Mouse (Mus musculus) CH12.LX (cell line): ENCODE results near the gene Cntn1. TPM values are rescaled to one million over a fixed set of nuclear protein-coding genes. Genes with fewer than 3 reads are reported as not detected.

Source experiments
- DNase-seq: peaks from one replicate; pipeline ENCODE4 v3.0.0-alpha.2; 2013; ENCODE audit errors: extremely low read depth
- H3K27ac ChIP-seq: 2 replicates; pipeline ENCODE4 v1.5.1; 2012; ENCODE audit warnings: low read depth, mild to moderate bottlenecking, control low read depth, moderate library complexity; ENCODE audit not compliant: insufficient read depth
- H3K27me3 ChIP-seq: replicated peaks from 2 replicates; pipeline ENCODE3; 2012; ENCODE audit warnings: inconsistent platforms
- H3K36me3 ChIP-seq, 2 experiments: replicated peaks in 1 of 2; 2 replicates each; pipeline versions ENCODE3 to v1.6.1; 2012; ENCODE audit warnings: inconsistent platforms in 1 of 2, low read length in 1 of 2, mild to moderate bottlenecking in 1 of 2, mixed read lengths in 1 of 2, moderate library complexity in 1 of 2; ENCODE audit not compliant: control insufficient read depth in 1 of 2, insufficient read depth in 1 of 2
- H3K4me1 ChIP-seq, 2 experiments: 2 replicates each; pipeline ENCODE4 v1.6.1; 2012; ENCODE audit warnings: inconsistent platforms in 1 of 2, moderate library complexity in 1 of 2; ENCODE audit not compliant: insufficient read depth in 2 of 2, control insufficient read depth in 1 of 2
- H3K4me2 ChIP-seq: 2 replicates; pipeline ENCODE4 v1.6.1; 2012; ENCODE audit warnings: low read depth, mild to moderate bottlenecking, control low read depth; ENCODE audit not compliant: poor library complexity, insufficient read depth, severe bottlenecking
- H3K4me3 ChIP-seq, 3 experiments: fragments of 150-350 bp in 1 of 3; sonication (generic) in 1 of 3; replicated peaks in 1 of 3; 2 replicates each; pipeline versions ENCODE3 to v1.5.1; 2011 to 2012; ENCODE audit warnings: low read depth in 2 of 3, low read length in 2 of 3, mild to moderate bottlenecking in 2 of 3, moderate library complexity in 2 of 3, control low read depth in 1 of 3, improper control_type of control experiment in 1 of 3, inconsistent platforms in 1 of 3, mixed read lengths in 1 of 3; ENCODE audit not compliant: poor library complexity in 1 of 3
- H3K79me2 ChIP-seq: replicated peaks from 2 replicates; pipeline ENCODE4 v1.6.1; 2012; ENCODE audit warnings: mild to moderate bottlenecking, moderate library complexity; ENCODE audit not compliant: control insufficient read depth, poor library complexity, insufficient read depth, severe bottlenecking; ENCODE audit errors: extremely low read depth
- H3K9ac ChIP-seq: 2 replicates; pipeline ENCODE4 v1.6.1; 2012; ENCODE audit warnings: low read depth, mild to moderate bottlenecking, control low read depth, moderate library complexity; ENCODE audit not compliant: insufficient read depth
- H3K9me3 ChIP-seq: replicated peaks from 2 replicates; pipeline ENCODE3; 2012; ENCODE audit warnings: low read length, inconsistent platforms, mixed read lengths
- CHD2 ChIP-seq: IDR thresholded peaks from 2 replicates; pipeline ENCODE4 v1.6.1; 2011; ENCODE audit warnings: low read length, improper control_type of control experiment
- E2F4 ChIP-seq: IDR thresholded peaks from 2 replicates; pipeline ENCODE4 v1.6.1; 2011; ENCODE audit warnings: low read depth, low read length, improper control_type of control experiment; ENCODE audit not compliant: insufficient replicate concordance
- ELF1 ChIP-seq: IDR thresholded peaks from 2 replicates; pipeline ENCODE4 v1.6.1; 2014; ENCODE audit warnings: low read depth, mild to moderate bottlenecking, inconsistent platforms, low read length, improper control_type of control experiment
- GABPA ChIP-seq: IDR thresholded peaks from 2 replicates; pipeline ENCODE4 v1.6.1; 2012; ENCODE audit warnings: low read depth, low read length, improper control_type of control experiment, inconsistent platforms; ENCODE audit not compliant: insufficient replicate concordance
- HCFC1 ChIP-seq: IDR thresholded peaks from 2 replicates; pipeline ENCODE4 v1.6.1; 2012; ENCODE audit warnings: low read depth, mild to moderate bottlenecking, inconsistent platforms, low read length, improper control_type of control experiment
- IRF4 ChIP-seq: IDR thresholded peaks from 2 replicates; pipeline ENCODE4 v1.6.1; 2014; ENCODE audit warnings: low read depth, mild to moderate bottlenecking, inconsistent platforms, low read length, improper control_type of control experiment
- JUN ChIP-seq: IDR thresholded peaks from 2 replicates; pipeline ENCODE4 v1.6.1; 2011; ENCODE audit warnings: low read depth, mild to moderate bottlenecking, low read length, improper control_type of control experiment, moderate library complexity; ENCODE audit not compliant: insufficient read depth
- JUND ChIP-seq: conservative IDR thresholded peaks from 2 replicates; pipeline ENCODE4 v1.6.1; 2011; ENCODE audit warnings: low read depth, low read length, improper control_type of control experiment
- KAT2A ChIP-seq: IDR thresholded peaks from 2 replicates; pipeline ENCODE4 v1.6.1; 2012; ENCODE audit warnings: low read length, improper control_type of control experiment, inconsistent platforms; ENCODE audit not compliant: insufficient replicate concordance
- MEF2A ChIP-seq: IDR thresholded peaks from 2 replicates; pipeline ENCODE4 v1.6.1; 2014; ENCODE audit warnings: low read depth, mild to moderate bottlenecking, inconsistent platforms, low read length, improper control_type of control experiment, borderline replicate concordance
- NELFE ChIP-seq: IDR thresholded peaks from 2 replicates; pipeline ENCODE4 v1.6.1; 2011; ENCODE audit warnings: low read depth, low read length, improper control_type of control experiment
- NRF1 ChIP-seq: IDR thresholded peaks from 2 replicates; pipeline ENCODE4 v1.6.1; 2014; ENCODE audit warnings: low read depth, mild to moderate bottlenecking, inconsistent platforms, low read length, improper control_type of control experiment, moderate library complexity
- POLR2A ChIP-seq: IDR thresholded peaks from 2 replicates; pipeline ENCODE4 v1.6.1; 2011; ENCODE audit warnings: low read depth, mild to moderate bottlenecking, improper control_type of control experiment, low read length
- RAD21 ChIP-seq: IDR thresholded peaks from 2 replicates; pipeline ENCODE4 v1.6.1; 2011; ENCODE audit warnings: low read depth, mild to moderate bottlenecking, low read length, improper control_type of control experiment, moderate library complexity
- TCF12 ChIP-seq: IDR thresholded peaks from 2 replicates; pipeline ENCODE4 v1.6.1; 2014; ENCODE audit warnings: low read depth, mild to moderate bottlenecking, inconsistent platforms, low read length, improper control_type of control experiment
- UBTF ChIP-seq: IDR thresholded peaks from 2 replicates; pipeline ENCODE4 v1.6.1; 2012; ENCODE audit warnings: low read depth, mild to moderate bottlenecking, inconsistent platforms, low read length, improper control_type of control experiment, moderate library complexity
- ZKSCAN1 ChIP-seq: IDR thresholded peaks from 2 replicates; pipeline ENCODE4 v1.6.1; 2012; ENCODE audit warnings: low read depth, inconsistent platforms, low read length, improper control_type of control experiment, borderline replicate concordance
- ZNF384 ChIP-seq: IDR thresholded peaks from 2 replicates; pipeline ENCODE4 v1.6.1; 2012; ENCODE audit warnings: low read depth, low read length, improper control_type of control experiment, inconsistent platforms
- dilution Hi-C: fragments of 300-500 bp; cut with MboI; formaldehyde crosslinking; loops from 2 replicates; pipeline ENCODE4 v1.14.3; 2020; ENCODE audit warnings: low sequenced_read_pairs; ENCODE audit not compliant: extremely low pct_unique_long_range_greater_than_20kb, extremely low pct_ligation_motif_present
- in situ Hi-C: fragments of 300-500 bp; cut with MboI; formaldehyde crosslinking; loops from 3 replicates; pipeline ENCODE4 v1.14.3; 2019; ENCODE audit warnings: low sequenced_read_pairs, low pct_ligation_motif_present, low pct_unique_long_range_greater_than_20kb, mixed read lengths
- polyA plus RNA-seq: library from polyadenylated mRNA; unstranded; fragments of >175 nt; gene quantifications from 2 replicates; pipeline ENCODE4 v1.2.1, GENCODE M21; 2012; ENCODE audit warnings: low read depth; ENCODE audit not compliant: insufficient read length
- total RNA-seq, 2 experiments: library from RNA; depleted of rRNA; stranded (reverse); fragments of 300-350 nt in 1 of 2; fragments of >200 nt in 1 of 2; gene quantifications; 2 replicates each; pipeline ENCODE4 v1.2.3; 2012 to 2014

The Cntn1 gene
- total and polyA plus RNA-seq, 3 experiments = 0.04 TPM; not detected in 2

DNA sequence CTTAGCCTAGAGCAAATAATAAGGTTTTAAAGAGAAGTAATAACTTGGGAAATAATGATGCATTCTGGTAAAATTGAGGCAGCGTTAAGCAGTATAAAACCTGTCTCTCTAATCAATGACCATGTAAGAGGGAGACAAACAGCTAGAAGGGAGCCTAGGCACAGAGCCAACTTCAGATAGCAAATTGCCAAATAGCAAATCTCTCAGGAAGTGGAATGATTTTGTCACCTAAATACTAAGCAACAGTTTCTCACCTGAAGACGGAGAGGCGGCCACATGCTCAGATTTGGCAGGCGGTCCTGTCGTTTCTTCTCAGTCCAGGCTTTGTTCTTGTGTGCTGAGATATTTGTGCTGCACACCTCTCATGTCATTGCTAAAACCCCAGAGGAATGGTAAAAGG lies 8.4 kb upstream of the Cntn1 start:
- no peak overlapping the region for H3K27ac ChIP-seq
- TF ChIP-seq ZKSCAN1 (no peak), TCF12 (no peak), CHD2 (no peak), RAD21 (no peak), MEF2A (no peak), UBTF (no peak), JUND (no peak), E2F4 (no peak), IRF4 (no peak), ZNF384 (no peak), JUN (no peak)
- H3K9me3 ChIP-seq = peaks cover 52% of the 10 kb centered on the region
- H3K4me1 ChIP-seq = no peaks in the 10 kb centered on the region
- no peak overlapping the region for H3K4me2 ChIP-seq
- H3K9ac ChIP-seq = no peak overlapping the region
- H3K27me3 ChIP-seq = no peaks in the 10 kb centered on the region
- no peak for DNase-seq
- dilution Hi-C loops (no loop called here), in situ Hi-C loops (no loop called here)
- H3K36me3 ChIP-seq = no peaks in the 10 kb centered on the region
- H3K4me3 ChIP-seq = no peak overlapping the region
- H3K79me2 ChIP-seq = no peaks in the 10 kb centered on the region

DNA sequence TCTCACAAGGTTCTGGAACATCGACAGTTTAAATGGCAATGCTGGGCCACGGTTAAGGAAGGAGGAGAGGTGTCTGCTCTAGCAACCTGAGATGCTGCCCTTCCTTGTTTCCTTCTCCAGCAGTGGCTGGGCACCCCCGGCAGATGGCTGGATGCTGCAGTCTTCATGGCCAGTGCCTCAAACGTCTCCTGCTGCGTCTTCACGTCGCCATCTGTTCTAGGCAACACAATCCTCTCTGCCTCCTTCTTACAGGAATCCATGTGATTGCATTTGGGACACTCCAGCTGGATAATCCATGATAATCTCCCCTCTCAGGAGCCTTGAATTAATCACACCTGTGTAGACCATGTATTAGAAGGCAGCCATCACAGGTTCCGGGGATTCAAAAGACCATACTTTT lies 4.9 kb upstream of the Cntn1 start:
- Histone ChIP-seq H3K9ac (no peak overlapping the region), H3K27me3 (no peaks in the 10 kb centered on the region), H3K4me2 (no peak overlapping the region), H3K36me3 (no peaks in the 10 kb centered on the region), H3K4me1 (no peaks in the 10 kb centered on the region), H3K27ac (no peak overlapping the region), H3K79me2 (no peaks in the 10 kb centered on the region), H3K4me3 (no peak overlapping the region), H3K9me3 (peaks cover 66% of the 10 kb centered on the region)
- TF ChIP-seq GABPA (no peak), E2F4 (no peak), NELFE (no peak), POLR2A (no peak), ELF1 (no peak), MEF2A (no peak), CHD2 (no peak), NRF1 (no peak), IRF4 (no peak), RAD21 (no peak), KAT2A (no peak), HCFC1 (no peak)
- in situ Hi-C loops (no loop called here), dilution Hi-C loops (no loop called here)
- DNase-seq = no peak
